Mouse (Mus musculus): ENCODE measurements around the gene Gm49369. TPM values are rescaled to one million over a fixed set of nuclear protein-coding genes. Genes with fewer than 3 reads are reported as not detected.

The Gm49369 gene
- total and polyA plus RNA-seq, 3 experiments = 5.2 to 8.4 TPM; not detected in 1

DNA sequence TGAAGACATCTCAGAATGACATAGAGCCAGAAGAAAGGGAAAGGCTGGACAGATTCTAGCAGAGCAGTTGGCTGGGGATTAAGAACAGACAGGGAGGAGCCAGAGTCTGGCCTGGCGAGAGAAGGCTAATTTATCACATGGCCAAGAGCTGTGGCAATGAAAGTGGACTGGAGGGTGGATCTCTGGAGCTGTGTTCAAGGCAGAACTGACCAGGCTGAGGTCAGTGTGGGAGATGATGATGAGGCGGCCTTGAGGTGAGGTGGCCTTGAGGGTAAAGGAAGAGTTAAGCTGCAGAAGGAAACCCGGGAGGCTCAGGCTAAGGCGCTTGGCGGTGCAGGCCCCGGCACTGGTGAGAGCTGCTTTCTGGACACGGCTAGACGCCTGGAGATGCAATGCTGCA lies 23.3 kb downstream of the Gm49369 start:
- H3K4me1 ChIP-seq (ENCODE audit: control insufficient read depth in 1 of 2, insufficient read depth in 2 of 2) = peaks cover 0 to 21% of the 10 kb centered on the region in 2 experiments; a peak in 2 of 4 replicates
- no peak overlapping the region for H3K4me2 ChIP-seq (ENCODE audit: insufficient read depth, low read depth, poor library complexity, severe bottlenecking)
- no peaks in the 10 kb centered on the region for H3K79me2 ChIP-seq (replicated peaks; ENCODE audit: control insufficient read depth, extremely low read depth, insufficient read depth, poor library complexity, severe bottlenecking)
- no peak overlapping the region for H3K4me3 ChIP-seq (replicated peaks in 1 of 3; ENCODE audit: low read depth in 2 of 3, low read length in 2 of 3, poor library complexity in 1 of 3)
- H3K36me3 ChIP-seq (replicated peaks in 1 of 2; ENCODE audit: control insufficient read depth in 1 of 2, insufficient read depth in 1 of 2, low read length in 1 of 2) = no peaks in the 10 kb centered on the region
- TF ChIP-seq POLR2A (IDR thresholded peaks at IDR 0.05; ENCODE audit: low read depth, low read length) = no peak
- no peak for TF ChIP-seq JUN (IDR thresholded peaks at IDR 0.05; ENCODE audit: insufficient read depth, low read depth, low read length)
- TF ChIP-seq MAX (IDR thresholded peaks at IDR 0.05; ENCODE audit: low read length) = no peak
- TF ChIP-seq ZNF384 (IDR thresholded peaks at IDR 0.05; ENCODE audit: low read depth, low read length) = no peak
- TF ChIP-seq MXI1 (IDR thresholded peaks at IDR 0.05; ENCODE audit: low read depth, low read length) = no peak
- no peak for DNase-seq (ENCODE audit: extremely low read depth)
- H3K9ac ChIP-seq (ENCODE audit: insufficient read depth, low read depth) = no peak overlapping the region
- H3K9me3 ChIP-seq (replicated peaks; ENCODE audit: low read length) = no peaks in the 10 kb centered on the region
- dilution Hi-C loops (cut with MboI; ENCODE audit: extremely low pct_ligation_motif_present, extremely low pct_unique_long_range_greater_than_20kb, low sequenced_read_pairs) = no loop called here
- H3K27me3 ChIP-seq (replicated peaks) = peaks cover 26% of the 10 kb centered on the region
- H3K27ac ChIP-seq (ENCODE audit: insufficient read depth, low read depth) = no peak overlapping the region
- in situ Hi-C loops (cut with MboI; ENCODE audit: low pct_ligation_motif_present, low pct_unique_long_range_greater_than_20kb, low sequenced_read_pairs) = no loop called here

DNA sequence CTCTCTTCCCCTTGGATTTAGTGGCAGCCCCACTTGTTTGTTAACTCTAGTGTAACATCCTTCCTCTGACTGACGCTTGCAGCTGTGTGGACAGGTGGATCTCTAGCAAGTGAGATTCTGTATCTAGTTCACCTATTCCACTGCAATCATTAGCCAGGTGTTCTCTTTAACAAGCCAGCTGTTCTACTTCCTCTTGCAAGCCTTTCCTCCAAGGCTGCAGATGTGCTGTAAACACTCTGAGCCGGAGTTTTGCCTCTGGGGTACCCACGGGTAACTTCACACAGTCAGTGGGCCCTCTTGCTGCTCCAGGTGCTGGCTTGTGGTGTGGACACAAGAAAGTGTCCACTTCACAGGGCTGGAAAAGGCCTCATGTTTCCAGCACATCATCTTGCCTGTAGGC lies 24.9 kb downstream of the Gm49369 start:
- Histone ChIP-seq H3K9ac (ENCODE audit: insufficient read depth, low read depth) (no peak overlapping the region), H3K9me3 (replicated peaks; ENCODE audit: low read length) (no peaks in the 10 kb centered on the region), H3K27ac (ENCODE audit: insufficient read depth, low read depth) (no peak overlapping the region), H3K4me1 (ENCODE audit: control insufficient read depth in 1 of 2, insufficient read depth in 2 of 2) (peaks cover 0 to 25% of the 10 kb centered on the region in 2 experiments; a peak in 2 of 4 replicates), H3K27me3 (replicated peaks) (peaks cover 24% of the 10 kb centered on the region), H3K4me3 (replicated peaks in 1 of 3; ENCODE audit: low read depth in 2 of 3, low read length in 2 of 3, poor library complexity in 1 of 3) (no peak overlapping the region), H3K79me2 (replicated peaks; ENCODE audit: control insufficient read depth, extremely low read depth, insufficient read depth, poor library complexity, severe bottlenecking) (no peaks in the 10 kb centered on the region), H3K4me2 (ENCODE audit: insufficient read depth, low read depth, poor library complexity, severe bottlenecking) (no peak overlapping the region), H3K36me3 (replicated peaks in 1 of 2; ENCODE audit: control insufficient read depth in 1 of 2, insufficient read depth in 1 of 2, low read length in 1 of 2) (no peaks in the 10 kb centered on the region)
- no peak for DNase-seq (ENCODE audit: extremely low read depth)
- no peak for TF ChIP-seq MAFK (IDR thresholded peaks at IDR 0.05; ENCODE audit: insufficient replicate concordance, low read length)
- no peak for TF ChIP-seq ETS1 (conservative IDR thresholded peaks at IDR 0.05; ENCODE audit: low read depth, low read length)
- no peak for TF ChIP-seq POLR2AphosphoS2 (IDR thresholded peaks at IDR 0.05; ENCODE audit: low read depth, low read length)
- TF ChIP-seq TCF12 (IDR thresholded peaks at IDR 0.05; ENCODE audit: low read depth, low read length) = peak; percentile 49; the same call in 1 of the 2 replicates
- TF ChIP-seq ZC3H11A (IDR thresholded peaks at IDR 0.05; ENCODE audit: low read depth, low read length) = no peak
- in situ Hi-C loops (cut with MboI; ENCODE audit: low pct_ligation_motif_present, low pct_unique_long_range_greater_than_20kb, low sequenced_read_pairs) = no loop called here
- dilution Hi-C loops (cut with MboI; ENCODE audit: extremely low pct_ligation_motif_present, extremely low pct_unique_long_range_greater_than_20kb, low sequenced_read_pairs) = no loop called here

DNA sequence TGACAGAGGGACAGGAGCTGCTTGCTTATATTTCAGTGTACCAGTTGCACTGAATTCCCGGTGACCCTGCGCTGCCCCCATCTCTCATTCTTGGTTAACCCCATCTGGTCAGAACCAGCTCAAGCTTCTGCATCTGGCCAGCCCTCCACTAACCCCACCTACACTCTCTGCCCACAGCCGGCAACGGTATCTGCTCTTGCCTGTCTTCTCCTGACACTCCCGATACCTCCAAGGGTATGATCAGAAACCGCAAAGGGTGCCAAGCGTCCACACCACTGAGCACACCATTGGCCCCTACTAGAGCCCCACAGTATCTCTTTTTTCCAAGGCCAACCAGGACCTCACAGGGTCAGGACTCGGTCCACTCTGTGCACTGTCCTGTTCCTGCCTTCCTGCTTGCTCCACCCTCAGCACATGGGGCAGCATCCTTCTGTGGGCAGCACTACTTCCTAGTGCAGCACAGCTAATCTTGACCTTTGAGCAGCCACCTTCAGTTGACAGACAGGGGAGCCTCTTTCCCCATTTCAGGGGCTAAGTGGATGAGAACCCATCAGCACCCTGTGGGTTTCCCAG lies 27.7 kb downstream of the Gm49369 start:
- DNase-seq (ENCODE audit: extremely low read depth) = no peak

More for the DNA sequence above, 27.7 kb downstream of the Gm49369 start:
- Histone ChIP-seq H3K36me3 (replicated peaks in 1 of 2; ENCODE audit: control insufficient read depth in 1 of 2, insufficient read depth in 1 of 2, low read length in 1 of 2) (no peaks in the 10 kb centered on the region), H3K4me3 (replicated peaks in 1 of 3; ENCODE audit: low read depth in 2 of 3, low read length in 2 of 3, poor library complexity in 1 of 3) (no peak overlapping the region), H3K9ac (ENCODE audit: insufficient read depth, low read depth) (no peak overlapping the region), H3K9me3 (replicated peaks; ENCODE audit: low read length) (no peaks in the 10 kb centered on the region), H3K79me2 (replicated peaks; ENCODE audit: control insufficient read depth, extremely low read depth, insufficient read depth, poor library complexity, severe bottlenecking) (no peaks in the 10 kb centered on the region), H3K27ac (ENCODE audit: insufficient read depth, low read depth) (no peak overlapping the region), H3K27me3 (replicated peaks) (peaks cover 18% of the 10 kb centered on the region), H3K4me1 (ENCODE audit: control insufficient read depth in 1 of 2, insufficient read depth in 2 of 2) (peaks cover 0 to 23% of the 10 kb centered on the region in 2 experiments; a peak in 2 of 4 replicates), H3K4me2 (ENCODE audit: insufficient read depth, low read depth, poor library complexity, severe bottlenecking) (no peak overlapping the region)
- no peak for TF ChIP-seq ZKSCAN1 (IDR thresholded peaks at IDR 0.05; ENCODE audit: borderline replicate concordance, low read depth, low read length)
- in situ Hi-C loops (cut with MboI; ENCODE audit: low pct_ligation_motif_present, low pct_unique_long_range_greater_than_20kb, low sequenced_read_pairs) (loop anchor here (5.0 kb wide), 1 partner anchor 33 kb away; the partner anchor contains the start of gene Ctsd), dilution Hi-C loops (cut with MboI; ENCODE audit: extremely low pct_ligation_motif_present, extremely low pct_unique_long_range_greater_than_20kb, low sequenced_read_pairs) (no loop called here)

Data from CH12.LX (cell line).